Mouse (Mus musculus) cerebellum, adult 11-12 months (tissue): ENCODE data around the gene E130308A19Rik.

Source experiments
- DNase-seq: peaks from one replicate; pipeline ENCODE4 v3.0.0; 2022

Gene E130308A19Rik

DNA sequence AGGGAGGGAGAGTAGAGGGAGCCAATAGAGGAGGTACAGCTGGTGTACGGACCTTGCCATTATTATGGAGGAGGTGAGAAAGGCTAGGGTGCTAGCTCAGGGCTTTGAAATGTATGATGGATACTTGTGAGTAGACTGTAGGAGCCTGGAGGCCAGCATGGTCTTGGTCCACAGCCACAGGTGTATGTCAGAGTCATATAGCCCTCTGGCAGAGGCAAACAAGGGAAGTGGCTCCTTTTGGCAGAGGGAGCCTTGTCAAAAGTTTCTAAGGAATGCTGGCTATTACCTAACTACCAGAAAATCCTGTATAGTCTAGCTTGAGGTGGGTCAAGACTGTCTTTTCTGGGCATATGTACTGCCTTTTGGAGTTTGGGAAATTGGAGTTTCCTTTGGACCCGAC lies 14.7 kb downstream of the E130308A19Rik start:
- DNase-seq, result no peak

DNA sequence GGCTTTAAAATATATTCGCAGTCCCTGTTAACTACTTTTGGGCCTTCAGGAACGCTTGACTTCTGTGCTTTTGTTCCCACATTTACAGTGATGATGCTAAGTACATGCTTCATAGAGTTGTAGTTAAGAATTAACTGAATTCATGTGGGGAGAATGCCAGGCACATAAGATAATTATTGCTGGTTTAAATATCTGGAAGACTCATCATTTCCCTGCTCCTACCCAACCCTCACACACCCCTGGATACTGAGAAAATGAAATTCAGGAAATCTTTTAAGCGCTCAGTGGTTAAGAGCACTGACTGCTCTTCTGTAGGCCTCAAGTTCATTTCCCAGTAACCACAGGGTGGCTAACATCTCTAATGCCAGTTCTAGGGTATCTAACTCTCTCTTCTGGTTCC lies 16.0 kb downstream of the E130308A19Rik start:
- no peak for DNase-seq

DNA sequence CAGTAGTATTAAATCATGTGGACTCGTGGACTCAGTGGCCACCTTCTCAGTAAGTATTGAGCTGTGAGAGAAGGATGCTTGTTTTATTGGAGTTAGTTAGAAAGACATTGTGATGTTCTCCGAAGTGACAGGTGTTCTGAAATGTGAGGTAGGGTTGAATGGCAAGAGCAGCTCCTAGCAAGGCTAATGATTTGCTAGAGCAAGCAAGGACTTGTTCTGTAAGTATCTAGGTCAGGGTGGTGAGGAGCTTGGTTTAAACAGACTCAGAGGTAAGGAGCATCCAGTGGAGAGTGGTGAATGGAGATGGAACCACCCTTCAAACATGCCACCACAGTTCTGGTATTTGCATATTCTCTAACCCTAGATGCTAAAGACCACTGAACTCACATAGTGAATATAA lies 16.6 kb downstream of the E130308A19Rik start:
- DNase-seq, result no peak

DNA sequence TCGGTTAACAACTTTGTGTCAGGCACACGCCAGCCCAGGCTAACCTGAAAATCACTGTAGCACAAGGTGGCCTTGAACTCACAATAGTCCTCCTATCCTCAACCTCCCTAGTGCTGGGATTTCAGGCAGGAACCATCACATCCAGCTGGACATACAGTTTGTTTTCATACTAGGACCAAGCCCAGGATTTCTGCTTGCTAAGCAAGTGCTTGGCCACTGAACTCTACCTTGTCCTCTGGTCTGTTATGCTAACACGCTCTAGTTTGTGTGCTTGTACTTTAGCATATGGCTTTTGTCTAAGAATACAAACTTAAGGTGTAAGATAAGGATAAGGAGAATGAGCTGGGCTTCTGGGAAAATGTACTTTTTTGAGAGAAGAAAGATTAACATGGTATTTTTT lies 18.4 kb downstream of the E130308A19Rik start:
- DNase-seq, result no peak

DNA sequence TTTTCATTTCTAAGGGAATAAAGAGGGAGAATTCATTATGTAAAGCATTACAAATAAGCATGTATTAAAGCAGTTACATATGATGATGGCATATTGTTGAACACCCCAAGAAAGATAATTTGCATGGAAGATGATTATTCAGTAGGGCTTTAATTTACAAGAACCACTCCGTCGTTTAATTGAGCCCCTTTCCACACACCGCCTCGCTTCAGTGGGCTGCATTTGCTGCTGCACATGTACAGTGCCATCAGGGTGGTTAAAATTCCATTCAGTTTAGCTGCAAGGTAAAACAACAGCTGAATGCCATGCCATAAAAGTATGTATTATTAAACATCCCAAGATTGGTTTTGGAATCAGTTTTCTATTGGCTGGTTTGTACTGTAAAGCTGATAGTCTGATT lies 19.0 kb downstream of the E130308A19Rik start:
- no peak for DNase-seq

DNA sequence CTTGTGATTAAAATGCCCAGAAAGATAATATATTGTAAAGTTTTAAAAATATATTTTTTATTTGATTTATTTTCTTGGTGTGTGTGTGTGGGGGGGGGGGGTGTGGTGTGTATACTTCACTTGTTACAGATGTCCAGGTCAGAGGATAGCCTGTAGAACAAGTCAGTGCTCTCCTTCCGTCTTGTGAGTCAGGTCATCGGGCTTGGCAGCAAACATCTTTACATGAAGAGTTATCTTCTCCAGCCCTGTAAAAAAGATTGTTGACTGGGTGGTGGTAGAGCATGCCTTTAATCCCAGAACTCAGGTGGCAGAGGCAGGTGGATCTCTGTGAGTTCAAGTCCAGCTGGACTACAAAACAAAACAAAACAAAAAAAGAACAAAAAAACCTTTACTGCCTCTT lies 19.6 kb downstream of the E130308A19Rik start:
- DNase-seq, result no peak

DNA sequence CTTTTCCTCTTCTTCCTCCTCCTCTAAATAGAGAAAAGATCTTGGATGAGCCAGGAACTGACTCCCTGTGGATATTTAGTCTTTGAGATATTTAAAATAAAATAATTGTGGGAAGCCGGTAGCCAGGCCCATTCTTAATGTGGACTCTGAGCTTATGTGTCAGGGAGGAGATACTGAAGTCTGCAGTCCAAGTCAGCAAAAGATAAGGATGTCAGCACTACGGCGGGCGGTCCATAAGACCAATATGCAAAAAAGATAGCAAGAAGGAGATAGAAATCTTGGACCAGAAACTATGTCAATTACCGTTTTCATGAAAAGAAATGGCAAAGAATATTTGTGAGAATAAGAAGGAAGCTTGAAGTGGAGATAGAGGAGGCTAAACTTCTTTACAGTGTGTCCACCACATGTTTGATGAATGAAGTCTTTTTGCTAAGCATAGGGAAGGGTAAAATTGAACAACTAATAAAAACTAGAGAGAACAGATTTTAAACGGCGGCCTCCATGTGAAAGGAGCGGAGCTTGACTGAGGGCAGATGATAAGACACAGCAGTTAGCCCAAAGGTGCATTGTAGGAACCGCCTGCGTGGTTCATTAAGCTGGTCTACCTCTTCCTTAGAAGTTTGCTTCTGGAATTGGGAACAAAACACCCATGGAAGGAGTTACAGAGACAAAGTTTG lies 20.1 kb downstream of the E130308A19Rik start:
- no peak for DNase-seq

DNA sequence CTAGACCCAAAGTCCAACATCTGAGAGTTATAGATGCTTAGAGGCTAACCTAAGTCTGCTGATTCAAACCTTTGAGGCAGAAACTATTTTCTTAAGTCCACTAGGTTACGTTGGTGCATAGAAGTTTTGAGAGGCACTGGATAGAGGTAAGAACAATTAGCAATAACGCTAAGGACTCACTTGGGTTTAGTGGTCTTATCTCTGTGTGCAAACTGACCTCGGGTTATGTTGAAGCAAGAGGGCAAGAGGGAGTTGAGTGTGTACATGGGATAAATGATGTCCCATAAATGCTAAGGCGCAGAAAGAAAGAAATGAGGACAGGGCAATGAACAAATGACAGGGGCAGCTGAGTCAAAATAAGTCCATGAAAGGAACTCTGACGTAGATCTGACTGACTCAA lies 23.1 kb downstream of the E130308A19Rik start:
- DNase-seq, result no peak

DNA sequence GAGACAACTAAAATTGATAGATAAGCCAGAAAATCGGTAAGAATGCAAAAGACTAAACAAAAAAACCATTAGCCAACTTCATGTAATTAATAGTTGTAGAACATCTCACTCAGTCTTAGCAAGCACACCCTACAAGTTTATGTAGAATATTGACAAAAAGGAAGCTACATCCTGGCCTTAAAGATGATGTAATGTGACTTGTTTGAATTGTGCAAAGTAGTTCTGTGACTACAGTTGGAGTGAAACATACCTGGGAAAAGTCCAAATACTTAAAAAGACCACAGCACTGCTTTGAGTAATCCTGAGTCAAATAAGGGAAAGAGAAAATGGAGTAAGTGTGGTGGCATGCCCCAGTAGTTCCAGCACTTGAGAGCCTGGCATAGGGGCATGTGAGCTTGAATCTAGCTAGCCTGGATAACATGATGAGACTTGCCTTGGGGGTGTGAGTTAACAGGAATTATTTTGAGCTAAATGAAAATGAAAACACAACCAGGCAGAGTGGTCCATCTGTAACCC lies 26.2 kb downstream of the E130308A19Rik start:
- DNase-seq, result no peak

DNA sequence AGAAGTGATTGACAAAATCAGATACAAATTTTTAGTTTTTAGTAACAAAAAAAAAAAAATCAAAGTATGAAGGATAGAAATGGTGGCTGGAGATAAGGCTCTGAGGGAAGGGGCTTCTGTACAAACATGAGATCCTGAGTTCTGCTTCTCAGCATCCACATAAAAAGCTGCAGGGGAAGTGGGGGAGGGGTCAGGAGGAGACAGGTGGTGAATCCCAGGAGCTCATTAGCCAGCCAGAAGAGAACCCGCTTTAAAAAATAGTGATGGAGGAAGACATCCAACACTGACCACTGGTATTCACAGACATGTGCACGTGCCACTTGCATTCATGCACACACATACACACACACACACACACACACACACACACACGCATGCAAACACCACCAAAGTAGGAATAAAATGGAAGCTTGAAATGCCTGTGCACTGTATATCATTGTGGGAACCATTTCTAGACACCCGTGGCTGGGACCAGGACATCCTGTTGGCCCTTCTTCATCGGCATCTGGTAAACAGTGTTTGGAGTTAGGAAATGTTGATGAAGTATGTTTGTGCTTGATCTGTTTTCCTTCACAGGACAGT lies 30.1 kb downstream of the E130308A19Rik start:
- DNase-seq, result peak; percentile 22

DNA sequence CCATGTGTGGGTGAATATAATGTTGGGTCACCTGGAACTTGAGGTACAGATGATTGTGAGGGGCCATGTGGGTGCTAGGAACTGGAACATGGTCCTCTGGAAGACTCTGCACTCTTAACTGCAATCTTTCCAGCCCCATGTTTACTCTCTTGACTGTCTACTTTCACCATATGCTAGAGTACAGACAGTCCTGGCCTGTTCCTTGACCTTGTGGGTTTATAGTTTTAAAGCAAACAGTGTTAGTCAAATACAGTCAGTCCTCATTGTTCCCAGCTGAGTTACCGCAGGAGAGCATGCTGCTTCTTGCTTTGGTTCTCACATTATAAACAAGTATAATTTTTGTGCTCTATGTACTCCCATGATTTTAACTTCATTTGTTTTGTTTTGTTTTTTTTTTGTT lies 36.2 kb downstream of the E130308A19Rik start:
- no peak for DNase-seq

DNA sequence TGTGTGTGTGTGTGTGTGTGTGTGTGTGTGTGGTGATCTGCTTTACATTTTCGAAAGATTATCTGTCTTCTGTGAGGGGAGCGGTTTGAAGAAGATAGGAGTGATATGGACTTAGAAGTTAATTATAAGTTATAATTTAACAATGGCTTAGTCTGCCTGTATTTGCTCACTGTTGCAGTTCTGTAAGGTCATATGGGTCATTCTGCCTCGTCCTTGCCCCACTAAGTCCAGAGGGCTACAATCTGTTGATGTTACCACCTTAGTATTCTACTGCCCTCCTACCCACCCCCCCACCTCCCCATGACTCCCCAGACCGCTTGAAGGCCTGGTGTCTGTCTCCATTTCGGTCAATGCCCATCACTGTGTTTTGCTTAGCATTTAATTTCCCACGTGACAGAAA lies 37.4 kb downstream of the E130308A19Rik start:
- DNase-seq, result no peak

DNA sequence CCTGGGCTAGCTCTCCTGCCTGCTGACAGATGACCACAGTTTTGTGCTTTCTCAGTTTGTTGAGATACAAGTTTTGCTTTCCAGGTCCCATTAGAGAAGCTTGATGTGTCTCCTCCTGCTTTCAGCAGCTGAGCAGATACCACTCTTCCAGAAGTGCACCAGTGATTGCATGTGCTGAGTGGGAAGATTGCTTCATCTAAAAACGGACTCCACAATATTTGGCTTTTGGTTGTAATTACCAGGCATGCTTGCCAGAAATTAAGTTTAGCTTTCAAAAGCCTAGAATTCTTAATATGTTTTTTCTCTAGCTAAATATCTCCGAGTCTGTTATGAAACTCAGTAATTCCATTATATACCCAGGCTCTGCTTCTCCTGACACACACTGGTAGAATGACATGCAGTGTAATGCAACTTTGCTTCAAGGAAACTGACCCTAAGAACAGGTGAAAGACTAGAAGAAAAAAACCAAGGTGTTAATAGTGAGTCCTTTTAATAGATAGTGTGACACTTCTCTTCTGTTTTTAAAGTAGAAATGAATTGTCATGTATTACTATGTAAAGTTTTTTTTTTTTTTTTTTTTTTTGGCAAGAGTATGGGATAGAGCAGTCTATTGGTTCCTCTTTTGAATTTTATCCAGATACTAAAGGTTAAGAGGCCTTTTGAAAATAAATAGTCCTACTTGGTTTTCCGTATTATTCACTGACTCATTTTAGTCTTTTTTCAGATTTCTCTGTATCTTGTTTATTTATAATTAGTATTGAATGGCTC lies 40.7 kb downstream of the E130308A19Rik start:
- no peak for DNase-seq

DNA sequence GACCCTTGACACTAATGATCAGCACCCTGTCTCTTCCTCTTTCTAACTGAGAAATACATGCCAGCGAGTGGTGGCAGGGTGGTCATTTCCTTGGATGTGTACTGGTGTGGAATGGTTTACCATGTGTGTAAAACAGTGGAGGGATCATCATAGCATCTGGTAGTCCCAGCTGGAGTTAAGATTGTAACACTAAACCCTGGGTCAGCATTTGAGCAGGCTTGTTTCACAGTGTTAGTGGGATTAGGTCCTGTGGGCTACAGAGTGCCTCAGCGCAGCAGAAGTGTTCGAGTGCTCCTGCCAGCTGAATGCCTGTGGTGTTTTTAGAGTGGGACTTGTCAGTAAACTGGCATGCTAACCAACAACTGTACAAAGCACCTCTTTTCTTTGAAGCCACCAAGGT lies 42.0 kb downstream of the E130308A19Rik start:
- DNase-seq, result no peak

DNA sequence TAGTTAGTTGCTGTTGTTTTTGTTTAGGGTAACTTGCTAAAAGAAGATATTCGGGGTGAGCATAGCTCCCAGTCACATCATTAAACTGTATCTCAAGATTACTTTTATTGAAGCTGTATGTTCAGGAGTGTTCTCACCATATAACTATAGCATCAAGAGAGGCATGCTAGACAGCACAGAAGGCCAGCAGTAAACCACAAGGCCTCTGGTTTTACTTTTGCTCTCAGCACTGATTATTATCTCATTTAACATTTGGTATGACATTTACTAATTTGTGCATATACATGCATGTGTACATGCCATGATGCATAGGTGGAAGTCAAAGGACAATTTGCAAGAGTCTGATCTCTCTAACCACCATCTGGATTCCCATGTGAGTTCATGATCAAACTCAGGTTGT lies 43.1 kb downstream of the E130308A19Rik start:
- DNase-seq, result no peak

DNA sequence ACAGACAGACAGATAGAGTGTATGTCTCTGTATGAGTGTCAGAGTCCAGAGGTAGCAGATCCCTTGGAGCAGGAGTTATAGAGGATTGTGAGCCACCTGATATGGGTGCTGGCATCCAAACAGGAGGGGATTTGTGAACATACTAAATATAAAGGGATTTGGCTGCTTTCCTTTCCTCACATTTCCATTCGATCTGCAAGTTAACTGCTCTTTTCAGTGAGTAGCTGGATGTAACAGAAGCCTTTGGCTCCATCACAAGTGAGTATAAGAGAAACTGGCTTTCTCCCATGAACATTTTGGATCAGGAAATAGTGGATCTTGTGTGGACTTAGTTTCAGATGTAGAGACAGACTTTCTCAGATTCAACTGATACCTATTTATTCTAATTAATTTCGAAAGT lies 44.0 kb downstream of the E130308A19Rik start:
- DNase-seq, result no peak

DNA sequence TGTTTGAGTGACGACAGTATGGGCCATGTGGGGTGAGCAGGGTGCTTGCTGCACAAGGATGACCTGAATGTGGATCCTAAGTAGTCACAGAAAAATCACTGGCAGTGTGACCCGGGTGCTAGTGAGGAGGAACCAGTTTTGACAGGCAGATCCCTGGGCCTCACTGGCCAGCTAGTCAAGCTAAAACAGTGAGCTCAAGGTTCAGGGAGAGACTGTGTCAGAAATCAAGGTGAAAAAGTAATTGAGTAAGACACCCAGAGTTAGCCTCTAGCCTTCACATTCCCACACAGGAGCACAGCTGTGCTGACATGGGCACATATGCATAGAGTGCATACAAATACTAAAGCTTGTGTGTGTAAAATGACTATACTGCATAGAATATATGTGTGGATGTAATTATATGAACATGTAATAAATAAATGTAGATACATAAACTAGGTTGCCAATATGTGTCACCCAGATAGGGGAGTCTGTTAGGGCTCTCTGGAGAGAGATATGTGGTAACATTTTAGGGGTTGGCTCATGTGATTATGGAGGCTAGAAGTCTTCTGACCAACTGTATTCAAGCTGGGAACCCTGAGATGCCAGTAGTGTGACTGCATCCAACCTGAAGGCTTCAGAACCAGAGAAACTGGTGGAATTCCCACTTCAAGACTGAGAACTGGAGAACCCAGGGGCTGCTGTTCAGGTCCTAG lies 47.6 kb downstream of the E130308A19Rik start:
- DNase-seq, result no peak

DNA sequence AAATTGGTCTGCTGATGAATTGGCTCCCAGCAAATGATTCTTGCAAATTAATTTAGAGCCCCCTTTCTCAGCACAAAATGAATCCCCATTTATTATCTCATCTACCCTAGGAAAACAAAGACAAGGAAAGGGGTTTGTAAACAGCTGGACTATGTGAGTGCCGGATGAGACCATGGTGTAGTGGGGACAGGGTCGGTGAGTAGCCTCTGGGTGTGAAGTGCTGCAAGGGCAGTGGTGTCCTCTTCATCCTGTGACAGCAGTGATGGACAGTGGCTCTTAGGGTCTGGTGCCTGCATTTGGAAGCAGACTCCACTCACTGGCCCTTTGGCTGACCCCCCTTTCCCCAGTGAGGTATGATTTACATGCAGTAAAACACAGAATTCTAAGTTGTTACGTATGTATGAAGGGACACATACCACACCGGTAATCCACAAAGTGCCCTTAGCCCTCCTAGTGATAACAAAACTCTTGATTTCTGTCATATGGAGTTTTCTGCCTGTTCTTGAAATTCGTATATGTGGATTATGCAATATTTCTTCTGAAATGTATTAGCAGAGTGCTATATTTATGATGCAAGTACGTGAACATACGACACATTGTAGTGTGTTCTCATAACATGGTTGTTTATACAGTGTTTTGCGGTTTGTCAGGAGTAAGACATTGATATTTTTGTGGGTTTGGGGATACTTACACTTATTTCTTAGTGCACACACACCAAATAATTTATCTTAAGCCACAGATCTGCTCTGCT lies 49.1 kb downstream of the E130308A19Rik start:
- no peak for DNase-seq

DNA sequence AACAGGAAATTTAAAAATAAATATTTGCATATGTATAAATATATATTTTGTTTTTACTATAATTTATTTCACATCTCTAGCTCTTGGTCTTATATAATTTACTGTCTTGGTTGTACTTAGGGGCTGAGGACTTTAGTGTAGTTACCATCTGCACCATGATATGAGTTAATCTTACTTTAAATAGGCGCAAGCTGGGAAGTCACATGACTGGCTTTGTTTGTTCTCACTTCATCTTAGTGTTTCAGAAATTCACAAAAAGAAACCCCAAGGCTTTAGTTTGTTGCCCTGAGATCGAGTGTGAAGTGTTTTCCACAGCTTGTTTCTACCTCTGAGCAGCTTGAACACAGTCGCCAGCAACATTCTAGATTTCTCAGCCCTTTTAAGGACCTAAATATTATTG lies 49.7 kb downstream of the E130308A19Rik start:
- no peak for DNase-seq

DNA sequence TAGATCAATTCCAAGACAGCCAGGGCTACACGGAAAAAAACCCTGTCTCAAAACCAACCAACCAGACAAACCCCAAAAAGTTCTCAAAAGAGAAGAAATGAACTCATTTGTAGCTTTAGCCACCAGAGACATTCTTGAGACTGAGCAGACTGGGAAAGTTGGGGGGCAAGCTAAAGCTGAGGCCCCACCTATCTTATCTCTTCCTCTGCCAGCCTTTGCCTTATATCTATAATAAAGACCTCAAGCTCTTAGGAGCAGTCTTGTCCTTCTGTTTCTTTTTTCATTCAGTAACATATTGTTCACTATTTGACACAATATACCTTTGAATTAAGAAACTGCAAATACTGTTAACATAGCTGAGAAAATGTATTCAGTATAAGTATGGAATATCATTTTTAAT lies 55.4 kb downstream of the E130308A19Rik start:
- no peak for DNase-seq

DNA sequence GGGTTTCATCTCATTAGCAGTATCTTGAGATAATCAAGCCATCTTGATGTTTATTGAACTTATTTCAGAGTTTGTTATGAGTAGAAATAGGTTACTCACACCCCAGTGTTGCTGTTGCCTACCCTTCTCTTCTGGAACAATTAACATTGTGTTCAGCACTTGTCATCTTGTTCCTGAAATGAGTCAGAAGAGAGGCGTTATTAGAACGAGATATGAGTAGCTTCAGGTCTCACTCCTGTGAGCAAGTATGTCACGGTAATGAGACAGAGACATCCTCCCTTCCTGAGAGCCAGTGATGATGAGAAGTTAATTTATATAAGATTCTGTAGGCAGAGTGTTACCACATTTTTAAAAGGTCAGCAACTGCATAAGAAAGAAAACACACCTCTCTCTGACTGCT lies 56.5 kb downstream of the E130308A19Rik start:
- DNase-seq, result no peak

DNA sequence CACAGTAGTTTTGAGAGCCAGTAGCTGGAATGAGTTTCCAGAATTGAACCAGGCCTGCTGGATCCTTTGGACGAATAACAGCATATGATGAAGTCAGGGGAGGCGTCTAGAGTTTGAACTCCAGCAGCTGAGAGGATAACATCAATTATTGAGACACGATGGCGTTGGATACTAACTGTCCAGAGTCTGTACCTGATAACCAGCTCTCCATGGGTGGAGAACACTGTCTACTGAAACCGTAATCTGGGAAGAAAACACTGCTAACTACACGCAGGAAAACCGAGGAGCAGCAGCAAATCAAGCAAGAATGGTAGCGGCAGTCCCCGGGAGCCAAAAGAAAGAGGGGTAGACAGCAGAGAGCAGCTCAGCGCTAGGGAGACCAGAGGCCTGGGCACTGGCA lies 56.9 kb downstream of the E130308A19Rik start:
- DNase-seq, result no peak

DNA sequence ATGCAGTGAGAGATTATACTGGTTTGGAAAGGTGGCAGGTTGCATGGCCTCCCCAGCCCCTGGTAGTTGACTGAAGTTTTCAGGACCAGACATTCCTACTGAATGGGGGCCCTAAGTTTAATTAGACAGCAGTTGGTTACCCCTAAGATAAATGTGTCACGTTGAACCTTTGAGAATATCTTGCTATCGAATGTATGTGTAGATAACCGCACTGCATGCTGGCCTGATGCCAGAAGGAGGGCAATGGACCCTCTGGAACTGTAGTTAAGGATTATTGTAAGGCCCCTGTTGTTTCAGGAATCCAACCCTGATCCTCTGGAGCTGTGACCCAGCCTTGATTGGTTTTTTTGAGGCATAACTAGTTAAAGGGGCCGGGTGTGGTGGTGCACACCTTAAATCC lies 58.3 kb downstream of the E130308A19Rik start:
- no peak for DNase-seq
